Mouse (Mus musculus) intestine, postnatal 0 days (tissue): ENCODE measurements around the gene Abhd12b. TPM values are rescaled to one million over a fixed set of nuclear protein-coding genes. Genes with fewer than 3 reads are reported as not detected.
A peak's percentile ranks its signal among the peaks of the same experiment; 100 is the strongest.

Experiments
- ATAC-seq: fragments of 200-750 bp; cut with Nextera tagmentation; 2 replicates; pipeline ENCODE4 v1.8.0; 2017; ENCODE audit warnings: mild to moderate bottlenecking, moderate TSS enrichment, moderate library complexity
- H3K27ac ChIP-seq: fragments of 300-500 bp; sonication (generic); 2 replicates; pipeline ENCODE4 v1.5.1; 2014; ENCODE audit warnings: mild to moderate bottlenecking, low read depth, low read length, moderate library complexity
- H3K27me3 ChIP-seq: fragments of 300-500 bp; sonication (generic); replicated peaks from 2 replicates; pipeline ENCODE4 v1.6.1; 2014; ENCODE audit warnings: low read length, mixed read lengths; ENCODE audit not compliant: control insufficient read depth, insufficient read depth
- H3K36me3 ChIP-seq: fragments of 300-500 bp; sonication (generic); 2 replicates; pipeline ENCODE4 v1.6.1; 2014; ENCODE audit warnings: mild to moderate bottlenecking, moderate library complexity; ENCODE audit not compliant: control insufficient read depth, insufficient read depth
- H3K4me1 ChIP-seq: fragments of 300-500 bp; sonication (generic); replicated peaks from 2 replicates; pipeline ENCODE4 v1.6.1; 2014; ENCODE audit warnings: antibody characterized with exemption, low read length, mixed read lengths; ENCODE audit not compliant: control insufficient read depth, insufficient read depth
- H3K4me2 ChIP-seq: fragments of 300-500 bp; sonication (generic); replicated peaks from 2 replicates; pipeline ENCODE4 v1.6.1; 2014; ENCODE audit warnings: low read depth, mild to moderate bottlenecking, moderate library complexity
- H3K4me3 ChIP-seq: fragments of 300-500 bp; sonication (generic); 2 replicates; pipeline ENCODE4 v1.5.1; 2014; ENCODE audit warnings: low read depth, low read length
- H3K9ac ChIP-seq: fragments of 300-500 bp; sonication (generic); 2 replicates; pipeline ENCODE4 v1.6.1; 2014; ENCODE audit warnings: mild to moderate bottlenecking, low read depth, low read length
- H3K9me3 ChIP-seq: fragments of 300-500 bp; sonication (generic); 2 replicates; pipeline ENCODE4 v1.6.1; 2016; ENCODE audit warnings: mixed run types; ENCODE audit not compliant: control insufficient read depth
- CTCF ChIP-seq: sonication (generic); IDR thresholded peaks from 2 replicates; pipeline ENCODE4 v1.5.1; 2016; ENCODE audit warnings: low read depth, mild to moderate bottlenecking, control low read depth, antibody characterized with exemption, moderate library complexity
- WGBS: fragments of 180-500 bp; shearing (Covaris S2); extraction: QIAGEN DNeasy Blood & Tissue Kit; methylation state at CpG from one replicate; pipeline ENCODE4 v1.1.7; 2014; 5-methylcytosine and 5-hydroxymethylcytosine counted together
- polyA plus RNA-seq: library from polyadenylated mRNA; unstranded; fragments of >200 nt; fragmentation: Nextera tagmentation; extraction: Ambion mirVana; gene quantifications from 2 replicates; pipeline ENCODE4 v1.2.1, GENCODE M21; 2015

The Abhd12b gene
- polyA plus RNA-seq, 1 experiment from 2014 or later = not detected

DNA sequence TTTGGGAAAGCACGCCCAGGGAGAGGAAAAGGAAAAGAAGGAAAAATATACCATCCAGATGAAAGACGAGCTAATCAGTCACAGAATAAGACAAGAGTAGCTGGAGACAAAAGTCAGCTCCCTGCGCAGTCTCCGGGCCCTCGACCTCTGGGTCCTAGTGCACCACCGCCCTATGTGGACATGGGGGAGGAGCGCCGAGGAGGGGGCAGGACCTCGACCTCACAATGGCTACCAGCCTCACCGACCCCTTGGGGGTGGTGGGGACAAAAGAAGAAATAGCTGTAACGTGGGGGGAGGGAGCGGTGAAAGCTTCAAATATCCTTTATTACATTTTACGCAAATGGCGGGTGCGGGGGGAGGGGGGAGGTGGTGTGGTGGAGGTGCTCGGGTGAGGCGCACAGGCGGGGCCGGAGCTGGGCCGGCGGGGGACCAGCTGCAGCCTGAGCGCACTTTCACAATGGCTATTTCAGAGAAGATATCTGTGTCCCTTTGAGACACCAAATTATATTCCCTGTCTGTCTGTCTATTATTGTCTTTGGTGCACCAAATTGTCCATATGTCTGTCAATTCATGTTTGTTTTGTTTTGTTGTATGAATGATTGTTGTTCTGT, 30.3 kb downstream of the Abhd12b start:
- Histone ChIP-seq H3K9me3 (0 out of 2 replicates have a peak, but pooled peaks cover 3% of the 10 kb centered on the region), H3K9ac (no peak overlapping the region), H3K4me1 (no peaks in the 10 kb centered on the region), H3K27me3 (no peaks in the 10 kb centered on the region), H3K27ac (no peak overlapping the region), H3K36me3 (no peaks in the 10 kb centered on the region), H3K4me3 (no peak overlapping the region), H3K4me2 (no peak overlapping the region)
- no peak for TF ChIP-seq CTCF
- WGBS = 85% methylated on average over 22 of the region's 22 CpGs
- no peak for ATAC-seq

DNA sequence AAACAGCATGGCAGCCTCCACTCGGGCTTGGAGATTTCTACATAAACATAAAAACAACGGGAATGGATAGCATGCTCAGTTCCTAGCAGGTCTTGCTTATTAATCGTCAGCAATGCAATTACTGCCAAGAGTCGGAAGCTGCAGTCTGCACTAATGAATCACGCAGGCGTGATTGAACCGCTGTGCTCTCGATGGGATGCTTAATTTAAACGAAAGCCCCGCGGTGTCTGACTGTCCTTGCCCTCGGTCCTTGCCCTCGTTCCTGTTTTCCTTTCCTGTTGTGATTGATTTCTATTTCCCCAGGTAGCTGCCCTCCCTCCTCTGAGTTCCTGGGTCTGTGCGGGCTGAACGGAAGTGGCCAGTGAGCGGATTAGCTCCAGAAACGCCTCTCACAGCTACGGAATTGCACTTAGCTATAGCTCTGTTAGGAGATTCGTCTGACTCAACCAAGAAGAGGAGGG, 38.4 kb downstream of the Abhd12b start:
- H3K9me3 ChIP-seq = no peaks in the 10 kb centered on the region
- peak overlapping the region; percentile 37 for H3K4me2 ChIP-seq
- H3K27ac ChIP-seq = no peak overlapping the region
- no peaks in the 10 kb centered on the region for H3K36me3 ChIP-seq
- no peaks in the 10 kb centered on the region for H3K4me1 ChIP-seq
- H3K9ac ChIP-seq = no peak overlapping the region
- no peaks in the 10 kb centered on the region for H3K27me3 ChIP-seq
- H3K4me3 ChIP-seq = 0 out of 2 replicates have a peak overlapping the region, but pooled peaks have one; percentile 11
- TF ChIP-seq CTCF = no peak
- no peak for ATAC-seq
- WGBS = 35% methylated on average over 19 of the region's 19 CpGs

DNA sequence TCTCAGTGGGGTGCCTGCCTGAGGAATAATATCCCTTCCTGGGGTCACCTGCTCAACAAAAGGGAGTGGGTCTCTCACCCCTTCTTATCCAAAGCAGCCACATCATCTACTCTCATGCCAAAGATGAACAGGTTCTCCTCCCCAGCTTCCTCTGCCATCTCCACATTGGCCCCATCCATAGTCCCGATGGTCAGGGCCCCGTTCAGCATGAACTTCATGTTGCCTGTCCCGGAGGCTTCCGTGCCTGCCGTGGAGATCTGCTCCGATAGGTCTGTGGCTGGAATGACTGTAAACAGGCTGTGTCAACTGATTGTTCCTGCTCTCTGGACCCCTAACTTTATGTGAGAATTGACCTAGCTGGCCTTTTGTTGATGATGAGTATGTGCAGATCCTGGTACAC, 41.5 kb downstream of the Abhd12b start:
- Histone ChIP-seq H3K27ac (no peak overlapping the region), H3K27me3 (no peaks in the 10 kb centered on the region), H3K4me3 (no peak overlapping the region), H3K9ac (no peak overlapping the region), H3K36me3 (0 out of 2 replicates have a peak, but pooled peaks cover 6% of the 10 kb centered on the region), H3K4me2 (no peak overlapping the region), H3K9me3 (no peaks in the 10 kb centered on the region), H3K4me1 (no peaks in the 10 kb centered on the region)
- no peak for TF ChIP-seq CTCF
- 96% methylated on average over 6 of the region's 6 CpGs for WGBS
- no peak for ATAC-seq

DNA sequence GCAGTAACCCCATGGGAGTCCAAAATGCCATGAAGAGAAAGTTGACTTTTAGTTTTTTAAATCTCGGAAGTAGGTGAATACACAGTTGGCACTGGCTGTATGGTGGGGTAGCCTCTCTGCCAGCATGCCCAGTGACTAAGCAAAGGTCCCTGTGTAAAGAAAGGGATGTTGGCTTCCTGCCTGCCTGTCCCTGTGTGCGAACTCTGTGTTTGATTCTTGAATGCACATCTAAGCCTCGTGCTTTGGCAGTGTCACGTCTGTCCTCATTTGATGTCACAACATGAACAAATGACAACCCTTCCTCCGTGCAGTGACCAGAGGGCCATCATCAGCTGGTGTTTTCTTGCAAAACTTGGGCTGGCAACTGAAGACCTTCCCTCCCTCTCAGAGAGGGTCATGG, 42.4 kb downstream of the Abhd12b start:
- H3K9me3 ChIP-seq = no peaks in the 10 kb centered on the region
- no peaks in the 10 kb centered on the region for H3K27me3 ChIP-seq
- 91% methylated on average over 5 of the region's 5 CpGs for WGBS
- H3K4me2 ChIP-seq = no peak overlapping the region
- ATAC-seq = no peak
- H3K4me3 ChIP-seq = no peak overlapping the region
- H3K4me1 ChIP-seq = no peaks in the 10 kb centered on the region
- no peak overlapping the region for H3K9ac ChIP-seq
- H3K36me3 ChIP-seq = 0 out of 2 replicates have a peak, but pooled peaks cover 6% of the 10 kb centered on the region
- TF ChIP-seq CTCF = no peak
- H3K27ac ChIP-seq = no peak overlapping the region

DNA sequence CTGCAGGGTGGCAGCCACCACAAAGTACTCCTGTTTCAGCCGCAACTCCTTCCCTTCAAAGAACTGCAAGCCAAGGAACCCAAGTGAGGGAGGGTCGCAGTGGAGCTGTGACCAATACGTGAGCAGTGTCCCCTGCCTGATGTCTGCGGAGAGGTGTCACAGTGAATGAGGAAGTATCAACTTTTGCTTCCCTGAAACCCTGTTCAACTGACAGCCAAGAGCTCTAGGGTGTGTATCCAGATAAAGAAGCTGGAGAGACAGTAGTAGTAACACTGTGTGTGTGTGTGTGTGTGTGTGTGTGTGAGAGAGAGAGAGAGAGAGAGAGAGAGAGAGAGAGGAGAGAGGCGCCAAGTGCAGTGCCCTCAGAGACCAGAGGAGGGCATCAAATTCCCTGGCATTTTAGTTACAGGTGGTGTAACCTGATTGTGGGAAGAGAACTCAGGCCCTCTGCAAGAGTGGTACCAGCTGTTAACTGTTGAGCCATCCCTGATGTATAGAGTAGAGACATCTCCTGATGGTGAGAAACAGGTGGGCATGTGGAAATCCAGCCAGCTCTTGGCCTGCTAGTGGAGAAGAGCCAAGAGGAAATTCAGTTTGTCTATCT, 48.1 kb downstream of the Abhd12b start:
- Histone ChIP-seq H3K27ac (no peak overlapping the region), H3K4me1 (no peaks in the 10 kb centered on the region), H3K36me3 (0 out of 2 replicates have a peak, but pooled peaks cover 12% of the 10 kb centered on the region), H3K9me3 (no peaks in the 10 kb centered on the region), H3K4me3 (no peak overlapping the region), H3K4me2 (no peak overlapping the region), H3K27me3 (no peaks in the 10 kb centered on the region), H3K9ac (no peak overlapping the region)
- TF ChIP-seq CTCF = peak; percentile 50
- WGBS = 71% methylated on average over 5 of the region's 5 CpGs
- ATAC-seq = no peak

DNA sequence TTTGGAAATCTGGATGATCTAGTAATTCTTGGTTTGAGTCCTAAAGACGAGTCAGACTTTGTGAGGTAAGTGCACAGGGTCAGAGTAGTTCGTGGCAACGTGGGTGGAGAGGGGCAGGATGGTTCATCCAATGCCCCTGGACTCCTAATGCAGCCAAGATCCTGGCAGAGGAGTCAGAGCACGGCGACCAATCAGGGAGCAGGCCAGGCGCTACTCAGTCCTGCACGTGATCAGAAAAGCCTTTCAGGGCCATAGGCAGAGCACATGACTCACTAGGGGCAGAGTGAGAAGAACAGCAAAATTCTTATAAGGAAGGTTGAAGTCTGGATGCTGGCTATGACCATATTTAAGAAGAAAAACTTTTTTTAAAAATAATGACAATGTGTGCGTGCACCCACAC, 50.5 kb downstream of the Abhd12b start:
- Histone ChIP-seq H3K4me1 (no peaks in the 10 kb centered on the region), H3K4me3 (no peak overlapping the region), H3K9me3 (no peaks in the 10 kb centered on the region), H3K27ac (no peak overlapping the region), H3K27me3 (no peaks in the 10 kb centered on the region), H3K9ac (no peak overlapping the region), H3K36me3 (0 out of 2 replicates have a peak, but pooled peaks cover 10% of the 10 kb centered on the region), H3K4me2 (no peak overlapping the region)
- WGBS = 82% methylated on average over 8 of the region's 8 CpGs
- ATAC-seq = no peak
- no peak for TF ChIP-seq CTCF
